Mouse (Mus musculus) lung, postnatal 10 days (tissue): ENCODE data around the gene Fam13c.
"Not testable (repeated sequence)": the region's sequence is repeated elsewhere in the genome, so short reads cannot be mapped to it uniquely, and the experiment has no call there.

Experiments used
- DNase-seq: peaks from one replicate; pipeline ENCODE4 v3.0.0; 2021

Fam13c gene

GRCm38 (mm10) chr10:70439676-70440521 is at the start of gene Fam13c:
TSS of gene Fam13c (plus strand) at chr10:70440481.
- DNase-seq, result peak; percentile 38

- no peak for DNase-seq
Measured at GRCm38 (mm10) chr10:70395900-70396299, 44.4 kb upstream of the Fam13c start.

- no peak for DNase-seq
Measured at GRCm38 (mm10) chr10:70398224-70398623, 42.1 kb upstream of the Fam13c start.

- no peak for DNase-seq
Measured at GRCm38 (mm10) chr10:70402006-70402405, 38.3 kb upstream of the Fam13c start.

- no peak for DNase-seq
Measured at GRCm38 (mm10) chr10:70402711-70403110, 37.6 kb upstream of the Fam13c start.

- DNase-seq, result no peak
Measured at GRCm38 (mm10) chr10:70417811-70418486, 22.3 kb upstream of the Fam13c start.

GRCm38 (mm10) chr10:70419282-70420264 is 20.7 kb upstream of the Fam13c start:
- DNase-seq, result no peak

GRCm38 (mm10) chr10:70426373-70426772 is 13.9 kb upstream of the Fam13c start:
- DNase-seq, result no peak

GRCm38 (mm10) chr10:70428121-70428662 is 12.1 kb upstream of the Fam13c start:
- DNase-seq, result peak; percentile 50

GRCm38 (mm10) chr10:70429341-70429740 is 10.9 kb upstream of the Fam13c start:
- DNase-seq, result no peak

- no peak for DNase-seq
Measured at GRCm38 (mm10) chr10:70433334-70433733, 6.9 kb upstream of the Fam13c start.

- DNase-seq, result not testable (repeated sequence)
Measured at GRCm38 (mm10) chr10:70433736-70434135, 6.5 kb upstream of the Fam13c start.

GRCm38 (mm10) chr10:70436656-70437055 is 3.6 kb upstream of the Fam13c start:
- DNase-seq, result no peak

- DNase-seq, result peak; percentile 77
Measured at GRCm38 (mm10) chr10:70437289-70437688, 3.0 kb upstream of the Fam13c start.

- DNase-seq, result peak; percentile 59
Measured at GRCm38 (mm10) chr10:70440639-70441461, 569 bp downstream of the Fam13c start.

GRCm38 (mm10) chr10:70442156-70442555 is 1.9 kb downstream of the Fam13c start:
- no peak for DNase-seq

GRCm38 (mm10) chr10:70442623-70443022 is 2.3 kb downstream of the Fam13c start:
- no peak for DNase-seq

- no peak for DNase-seq
Measured at GRCm38 (mm10) chr10:70447787-70448186, 7.5 kb downstream of the Fam13c start.

GRCm38 (mm10) chr10:70449206-70449605 is 8.9 kb downstream of the Fam13c start:
- DNase-seq, result no peak

GRCm38 (mm10) chr10:70455886-70456305 is 15.6 kb downstream of the Fam13c start:
- DNase-seq, result no peak

- DNase-seq, result no peak
Measured at GRCm38 (mm10) chr10:70458574-70459263, 18.4 kb downstream of the Fam13c start.
